Mouse (Mus musculus) midbrain, postnatal 0 days (tissue): ENCODE data around the gene Prkag2. TPM values are rescaled to one million over a fixed set of nuclear protein-coding genes. Genes with fewer than 3 reads are reported as not detected.

ENCODE experiments used
- ATAC-seq: fragments of 200-750 bp; cut with Nextera tagmentation; 2 replicates; pipeline ENCODE4 v1.8.0; 2017; ENCODE audit warnings: moderate number of reproducible peaks, mild to moderate bottlenecking, moderate TSS enrichment, moderate library complexity; ENCODE audit not compliant: low FRiP score
- DNase-seq: peaks from one replicate; pipeline ENCODE4 v3.0.0-alpha.2; 2015; ENCODE audit warnings: low spot score
- H3K27ac ChIP-seq: fragments of 300-500 bp; sonication (generic); 2 replicates; pipeline ENCODE4 v1.5.1; 2014; ENCODE audit warnings: low read depth, mild to moderate bottlenecking, low read length, mixed read lengths
- H3K27me3 ChIP-seq: fragments of 300-500 bp; sonication (generic); 2 replicates; pipeline ENCODE4 v1.6.1; 2014; ENCODE audit warnings: low read length, control low read depth, mixed read lengths; ENCODE audit not compliant: insufficient read depth
- H3K36me3 ChIP-seq: fragments of 300-500 bp; sonication (generic); 2 replicates; pipeline ENCODE4 v1.6.1; 2014; ENCODE audit warnings: low read length, control low read depth, mixed read lengths; ENCODE audit not compliant: insufficient read depth
- H3K4me1 ChIP-seq: fragments of 300-500 bp; sonication (generic); 2 replicates; pipeline ENCODE4 v1.6.1; 2014; ENCODE audit warnings: mild to moderate bottlenecking, control low read depth, antibody characterized with exemption, low read length, mixed read lengths; ENCODE audit not compliant: insufficient read depth
- H3K4me2 ChIP-seq: fragments of 300-500 bp; sonication (generic); 2 replicates; pipeline ENCODE4 v1.6.1; 2014; ENCODE audit warnings: low read depth, mild to moderate bottlenecking, low read length, mixed read lengths; ENCODE audit not compliant: poor library complexity, severe bottlenecking
- H3K4me3 ChIP-seq: fragments of 300-500 bp; sonication (generic); 2 replicates; pipeline ENCODE4 v1.5.1; 2014; ENCODE audit warnings: low read depth, mild to moderate bottlenecking, low read length, moderate library complexity
- H3K9ac ChIP-seq: fragments of 300-500 bp; sonication (generic); replicated peaks from 2 replicates; pipeline ENCODE4 v1.6.1; 2014; ENCODE audit warnings: mild to moderate bottlenecking, low read length, moderate library complexity, mixed read lengths; ENCODE audit not compliant: poor library complexity, severe bottlenecking
- H3K9me3 ChIP-seq: fragments of 300-500 bp; sonication (generic); 2 replicates; pipeline ENCODE4 v1.6.1; 2016; ENCODE audit warnings: low read length, control low read depth
- CTCF ChIP-seq: IDR thresholded peaks from 2 replicates; pipeline ENCODE4 v1.5.1; 2016; ENCODE audit warnings: antibody characterized with exemption, mild to moderate bottlenecking
- WGBS: fragments of 180-500 bp; shearing (Covaris S2); extraction: QIAGEN DNeasy Blood & Tissue Kit; methylation state at CpG from one replicate; pipeline ENCODE4 v1.1.7; 2014; 5-methylcytosine and 5-hydroxymethylcytosine counted together
- polyA plus RNA-seq: library from polyadenylated mRNA; unstranded; fragments of >200 nt; fragmentation: Nextera tagmentation; extraction: Ambion mirVana; gene quantifications from 2 replicates; pipeline ENCODE4 v1.2.1, GENCODE M21; 2015
- total RNA-seq: library from RNA; depleted of rRNA; stranded (reverse); fragments of >200 nt; gene quantifications from 2 replicates; pipeline ENCODE4 v1.2.3, GENCODE M21; 2014

Prkag2 gene
- total and polyA plus RNA-seq, 2 experiments from 2014 or later: 51.6 to 103 TPM

- Histone ChIP-seq H3K36me3 (peaks cover 34% of the 10 kb centered on the region), H3K27ac (no peak overlapping the region), H3K9ac (no peak overlapping the region), H3K4me2 (no peak overlapping the region), H3K27me3 (no peaks in the 10 kb centered on the region), H3K4me1 (no peaks in the 10 kb centered on the region), H3K9me3 (no peaks in the 10 kb centered on the region), H3K4me3 (no peak overlapping the region)
- ATAC-seq (no peak), DNase-seq (no peak)
- TF ChIP-seq CTCF: no peak
- WGBS: 89% methylated on average over 8 of the region's 8 CpGs
These were observed 213.2 kb downstream of the Prkag2 start for GRCm38 (mm10) chr5:24887271-24887670.

- WGBS: 89% methylated on average over 4 of the region's 4 CpGs
- no peak overlapping the region for H3K9ac ChIP-seq
- H3K27ac ChIP-seq: no peak overlapping the region
- H3K4me1 ChIP-seq: no peaks in the 10 kb centered on the region
- no peak for DNase-seq
- no peak for ATAC-seq
- peaks cover 46% of the 10 kb centered on the region for H3K36me3 ChIP-seq
- no peak overlapping the region for H3K4me3 ChIP-seq
- H3K27me3 ChIP-seq: no peaks in the 10 kb centered on the region
- TF ChIP-seq CTCF: no peak
- H3K4me2 ChIP-seq: no peak overlapping the region
- no peaks in the 10 kb centered on the region for H3K9me3 ChIP-seq
These were observed 221.7 kb downstream of the Prkag2 start for GRCm38 (mm10) chr5:24878713-24879112.

- ATAC-seq (no peak), DNase-seq (no peak)
- no peaks in the 10 kb centered on the region for H3K27me3 ChIP-seq
- H3K4me2 ChIP-seq: no peak overlapping the region
- TF ChIP-seq CTCF: no peak
- WGBS: 94% methylated on average over 11 of the region's 11 CpGs
- H3K4me1 ChIP-seq: no peaks in the 10 kb centered on the region
- no peaks in the 10 kb centered on the region for H3K9me3 ChIP-seq
- H3K27ac ChIP-seq: no peak overlapping the region
- peaks cover 50% of the 10 kb centered on the region for H3K36me3 ChIP-seq
- no peak overlapping the region for H3K4me3 ChIP-seq
- no peak overlapping the region for H3K9ac ChIP-seq
These were observed 222.4 kb downstream of the Prkag2 start for GRCm38 (mm10) chr5:24877836-24878624.

GRCm38 (mm10) chr5:24876653-24877052 lies 223.8 kb downstream of the Prkag2 start:
- no peak for ATAC-seq

GRCm38 (mm10) chr5:24874111-24874510 lies 226.3 kb downstream of the Prkag2 start:
- no peak overlapping the region for H3K4me3 ChIP-seq
- peaks cover 36% of the 10 kb centered on the region for H3K36me3 ChIP-seq
- H3K9me3 ChIP-seq: no peaks in the 10 kb centered on the region
- no peak overlapping the region for H3K27ac ChIP-seq
- no peak overlapping the region for H3K9ac ChIP-seq
- no peak for TF ChIP-seq CTCF
- H3K4me2 ChIP-seq: no peak overlapping the region
- H3K4me1 ChIP-seq: no peaks in the 10 kb centered on the region
- WGBS: 89% methylated on average over 4 of the region's 4 CpGs
- DNase-seq (peak; percentile 26), ATAC-seq (no peak)
- no peaks in the 10 kb centered on the region for H3K27me3 ChIP-seq

More at GRCm38 (mm10) chr5:24876653-24877052, 223.8 kb downstream of the Prkag2 start:
- H3K9ac ChIP-seq: no peak overlapping the region
- H3K4me2 ChIP-seq: no peak overlapping the region
- no peak for TF ChIP-seq CTCF
- H3K27ac ChIP-seq: no peak overlapping the region
- 90% methylated on average over 9 of the region's 9 CpGs for WGBS
- H3K27me3 ChIP-seq: no peaks in the 10 kb centered on the region
- H3K36me3 ChIP-seq: peaks cover 45% of the 10 kb centered on the region
- no peaks in the 10 kb centered on the region for H3K4me1 ChIP-seq
- H3K9me3 ChIP-seq: no peaks in the 10 kb centered on the region
- DNase-seq: no peak
- no peak overlapping the region for H3K4me3 ChIP-seq

GRCm38 (mm10) chr5:24873221-24873620 lies 227.2 kb downstream of the Prkag2 start:
- no peaks in the 10 kb centered on the region for H3K4me1 ChIP-seq
- no peak overlapping the region for H3K27ac ChIP-seq
- WGBS: 79% methylated on average over 6 of the region's 6 CpGs
- H3K9me3 ChIP-seq: no peaks in the 10 kb centered on the region
- H3K9ac ChIP-seq: no peak overlapping the region
- no peak for TF ChIP-seq CTCF
- H3K27me3 ChIP-seq: no peaks in the 10 kb centered on the region
- no peak overlapping the region for H3K4me2 ChIP-seq
- DNase-seq (no peak), ATAC-seq (no peak)
- H3K36me3 ChIP-seq: peaks cover 39% of the 10 kb centered on the region
- H3K4me3 ChIP-seq: no peak overlapping the region
